Mouse (Mus musculus): ENCODE measurements around the gene Trabd.
A peak's percentile ranks its signal among the peaks of the same experiment; 100 is the strongest.

DNA sequence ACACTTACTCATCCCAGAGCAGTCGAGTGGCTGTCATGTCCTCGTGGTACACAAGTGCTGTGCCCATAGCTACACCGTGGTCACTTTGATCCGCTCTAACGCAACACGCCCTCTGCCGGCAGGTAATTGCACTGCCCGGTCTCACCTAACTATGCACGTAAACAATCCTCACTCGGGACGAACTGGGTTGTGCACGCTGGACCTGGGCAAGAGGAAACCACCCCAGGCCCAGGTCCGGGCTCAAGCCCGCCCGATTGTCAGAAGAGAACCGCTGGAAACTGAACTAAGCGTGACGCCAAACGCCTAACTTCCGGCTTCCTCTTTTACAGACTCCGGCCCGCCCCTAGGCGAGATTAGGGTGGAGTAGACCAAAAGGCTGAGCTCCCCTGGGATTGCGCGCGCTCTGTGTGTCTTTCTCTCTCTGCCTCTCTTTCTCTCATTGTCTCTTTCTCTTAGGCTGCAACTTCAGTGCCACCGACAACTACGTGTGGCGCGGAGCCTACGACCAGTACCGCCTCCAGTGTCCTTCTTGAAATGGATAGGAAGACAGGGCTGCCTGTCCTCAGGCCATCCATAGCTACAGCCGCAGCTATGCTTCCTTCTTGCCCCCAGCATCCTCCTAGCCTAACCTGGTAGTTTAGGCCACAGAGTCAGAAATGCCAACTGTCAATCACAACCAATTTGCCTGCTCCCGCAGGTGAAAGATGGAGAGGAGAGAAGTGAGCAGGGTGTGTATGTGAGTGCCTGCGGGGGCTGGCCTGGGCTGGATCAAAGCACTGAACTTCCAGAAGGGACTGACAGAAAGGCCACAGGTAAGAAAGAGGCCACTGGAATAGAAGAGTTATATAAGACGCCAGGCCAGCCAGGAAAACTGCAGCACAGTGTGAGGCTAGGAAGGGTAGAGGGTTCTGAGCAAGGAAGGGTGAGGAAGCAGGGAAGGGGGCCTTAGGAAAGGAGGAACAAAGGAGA, 53.7 kb downstream of the Trabd start, which contains the start of gene Hdac10:
- TF ChIP-seq CTCF (IDR thresholded peaks at IDR 0.05; ENCODE audit: low read depth) (peak; percentile 99), EP300 (IDR thresholded peaks at IDR 0.05; ENCODE audit: low read depth) (no peak)

Measured in liver, embryonic 14.5 days (tissue).